Mouse (Mus musculus): ENCODE data around the gene Olfr248. TPM values are rescaled to one million over a fixed set of nuclear protein-coding genes. Genes with fewer than 3 reads are reported as not detected.

Gene Olfr248
- polyA plus RNA-seq (2015; fragmentation: Nextera tagmentation; extraction: Ambion mirVana), result not detected in 2 replicates

DNA sequence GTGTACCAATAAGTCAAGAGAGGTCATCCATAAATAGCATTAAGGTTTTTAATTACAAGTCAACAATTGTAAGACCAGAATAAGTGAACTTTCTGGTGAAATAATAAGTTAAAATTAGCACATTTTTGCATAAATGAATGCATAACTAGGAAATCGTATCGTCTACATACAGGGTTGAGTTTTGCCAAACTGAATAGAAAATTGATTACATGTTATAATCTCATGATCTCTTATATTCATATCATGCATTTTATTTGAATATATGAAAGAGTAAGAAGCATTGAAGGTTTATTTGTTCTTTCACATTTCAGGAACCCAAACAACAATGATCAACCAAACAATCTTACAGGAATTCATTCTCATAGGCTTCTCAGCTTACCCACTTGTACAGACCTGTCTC, at the start of gene Olfr248:
Gene Olfr248 (plus strand): TSS at position 301 of the 400 bp plus-strand sequence.

DNA sequence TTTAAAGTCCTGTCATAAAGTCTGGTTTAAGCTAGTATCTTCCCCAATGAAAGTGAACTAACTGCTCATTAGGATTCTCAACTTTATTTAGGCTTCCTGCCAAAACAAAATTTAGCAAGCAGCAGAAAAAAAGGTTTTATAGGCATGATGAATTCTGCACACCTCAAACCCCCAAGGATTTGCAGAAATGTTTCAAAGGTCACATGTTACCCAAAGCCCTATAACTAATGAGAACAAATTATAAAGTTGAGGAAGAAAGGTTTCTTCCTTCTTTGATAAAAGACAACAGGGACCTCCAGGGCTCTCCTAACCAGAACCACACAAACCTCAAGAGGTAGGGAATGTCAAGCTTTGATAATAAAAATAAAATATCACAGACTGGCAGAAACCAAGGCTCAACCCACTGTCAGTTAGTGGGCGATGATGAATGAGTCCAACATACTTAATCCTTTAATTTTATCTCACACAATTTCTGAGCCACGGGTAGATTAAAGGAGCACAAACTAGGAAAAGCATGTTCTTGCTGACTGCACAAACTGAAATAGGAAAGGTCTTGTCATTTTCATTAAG, 25.9 kb upstream of the Olfr248 start, which contains the start of gene Olfr417:
Gene Olfr417 (plus strand): TSS at position 241 of the 570 bp plus-strand sequence.

DNA sequence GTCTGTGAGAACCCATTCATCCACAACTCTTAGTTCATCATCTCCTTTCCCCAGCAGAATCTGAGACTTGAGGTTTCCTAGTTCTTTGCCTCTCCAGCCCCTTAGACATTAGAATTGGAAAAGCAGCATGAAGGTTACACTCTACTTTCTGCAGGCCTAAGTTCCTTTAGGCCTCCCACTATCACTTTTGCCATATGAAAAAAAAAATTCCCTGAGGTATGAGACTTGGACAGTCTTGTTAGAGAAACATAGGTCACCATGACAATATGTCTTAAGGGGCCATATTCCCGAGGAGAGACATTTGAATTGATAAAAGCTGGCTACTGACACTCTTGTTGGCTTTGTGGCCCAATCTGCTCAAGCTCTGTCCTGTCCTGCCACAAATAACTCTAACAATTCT, 32.9 kb downstream of the Olfr248 start, which contains the start of gene Olfr414:
Gene Olfr414 (plus strand): TSS at position 301 of the 400 bp plus-strand sequence.

Other genes with a start within 250 kb of the Olfr248 start
- gene Olfr420, start 235.4 kb upstream of the Olfr248 start, polyA plus RNA-seq (2015; fragmentation: Nextera tagmentation; extraction: Ambion mirVana), result not detected in 2 replicates
- not detected in 2 replicates for gene Spta1, start 218.3 kb upstream of the Olfr248 start, polyA plus RNA-seq (2015; fragmentation: Nextera tagmentation; extraction: Ambion mirVana)
- not detected in 2 replicates for gene Olfr419, start 139.0 kb upstream of the Olfr248 start, polyA plus RNA-seq (2015; fragmentation: Nextera tagmentation; extraction: Ambion mirVana)
- gene Mptx1, start 60.5 kb upstream of the Olfr248 start, polyA plus RNA-seq (2015; fragmentation: Nextera tagmentation; extraction: Ambion mirVana), result not detected in 2 replicates
- gene Olfr417, start 25.9 kb upstream of the Olfr248 start, polyA plus RNA-seq (2015; fragmentation: Nextera tagmentation; extraction: Ambion mirVana), result not detected in 2 replicates
- gene Olfr414, start 33.0 kb downstream of the Olfr248 start, polyA plus RNA-seq (2015; fragmentation: Nextera tagmentation; extraction: Ambion mirVana), result not detected in 2 replicates
- gene Olfr220, start 51.0 kb downstream of the Olfr248 start, polyA plus RNA-seq (2015; fragmentation: Nextera tagmentation; extraction: Ambion mirVana), result not detected in 2 replicates
- 7.2 and 9.7 TPM in 2 replicates for gene Fmn2, start 110.8 kb downstream of the Olfr248 start, polyA plus RNA-seq (2015; fragmentation: Nextera tagmentation; extraction: Ambion mirVana)